Mouse (Mus musculus) heart, adult 2 months (tissue): ENCODE measurements around the gene Glud1.

Experiments
- CTCF ChIP-seq: fragments of 200-600 bp; IDR thresholded peaks from 2 replicates; pipeline ENCODE4 v1.8.1; 2022; ENCODE audit warnings: antibody characterized with exemption, mild to moderate bottlenecking, moderate library complexity
- EP300 ChIP-seq: fragments of 200-500 bp; IDR thresholded peaks from 2 replicates; pipeline ENCODE4 v1.6.1; 2011; ENCODE audit warnings: low read depth, low read length, control low read depth; ENCODE audit not compliant: insufficient read depth
- POLR2A ChIP-seq: fragments of 200-500 bp; IDR thresholded peaks from 2 replicates; pipeline ENCODE4 v1.6.1; 2011; ENCODE audit warnings: mild to moderate bottlenecking, low read depth, low read length, control low read depth; ENCODE audit not compliant: insufficient read depth

- TF ChIP-seq POLR2A (no peak), CTCF (no peak), EP300 (no peak)
Observed at GRCm38 (mm10) chr14:34309907-34310233, 657 bp upstream of the Glud1 start.
